Mouse (Mus musculus) liver, embryonic 16.5 days (tissue): ENCODE data around the gene Ccdc12. TPM values are rescaled to one million over a fixed set of nuclear protein-coding genes. Genes with fewer than 3 reads are reported as not detected.

Source experiments
- ATAC-seq: fragments of 200-750 bp; cut with Nextera tagmentation; 2 replicates; pipeline ENCODE4 v1.8.0; 2017; ENCODE audit warnings: low read depth, mild to moderate bottlenecking, moderate number of reproducible peaks, moderate library complexity
- H3K27ac ChIP-seq: fragments of 300-500 bp; sonication (generic); 2 replicates; pipeline ENCODE4 v1.5.1; 2014; ENCODE audit warnings: mild to moderate bottlenecking, low read length
- H3K27me3 ChIP-seq: fragments of 300-500 bp; sonication (generic); 2 replicates; pipeline ENCODE4 v1.6.1; 2014; ENCODE audit warnings: low read depth, low read length, mixed read lengths; ENCODE audit not compliant: control insufficient read depth, insufficient read depth
- H3K36me3 ChIP-seq: fragments of 300-500 bp; sonication (generic); 2 replicates; pipeline ENCODE4 v1.6.1; 2014; ENCODE audit warnings: mild to moderate bottlenecking; ENCODE audit not compliant: control insufficient read depth, insufficient read depth
- H3K4me1 ChIP-seq: fragments of 300-500 bp; sonication (generic); 2 replicates; pipeline ENCODE4 v1.6.1; 2014; ENCODE audit warnings: low read depth, low read length, mixed read lengths; ENCODE audit not compliant: control insufficient read depth
- H3K4me2 ChIP-seq: fragments of 300-500 bp; sonication (generic); 2 replicates; pipeline ENCODE4 v1.6.1; 2014; ENCODE audit warnings: low read depth, low read length, mixed read lengths
- H3K4me3 ChIP-seq: fragments of 300-500 bp; sonication (generic); 2 replicates; pipeline ENCODE4 v1.5.1; 2014; ENCODE audit warnings: low read depth, mild to moderate bottlenecking, low read length
- H3K9ac ChIP-seq: fragments of 300-500 bp; sonication (generic); 2 replicates; pipeline ENCODE4 v1.6.1; 2014; ENCODE audit warnings: low read depth, low read length
- H3K9me3 ChIP-seq: fragments of 300-500 bp; sonication (generic); replicated peaks from 2 replicates; pipeline ENCODE4 v1.6.1; 2016; ENCODE audit warnings: low read length; ENCODE audit not compliant: control insufficient read depth
- WGBS: fragments of 180-500 bp; shearing (Covaris S2); extraction: QIAGEN DNeasy Blood & Tissue Kit; methylation state at CpG from one replicate; pipeline ENCODE4 v1.1.7; 2014; ENCODE audit not compliant: insufficient replicate concordance; 5-methylcytosine and 5-hydroxymethylcytosine counted together
- polyA plus RNA-seq: library from polyadenylated mRNA; unstranded; fragments of >200 nt; fragmentation: Nextera tagmentation; extraction: Ambion mirVana; gene quantifications from 2 replicates; pipeline ENCODE4 v1.2.1, GENCODE M21; 2015

Gene Ccdc12
- polyA plus RNA-seq, 1 experiment from 2014 or later = 59.5 TPM

DNA sequence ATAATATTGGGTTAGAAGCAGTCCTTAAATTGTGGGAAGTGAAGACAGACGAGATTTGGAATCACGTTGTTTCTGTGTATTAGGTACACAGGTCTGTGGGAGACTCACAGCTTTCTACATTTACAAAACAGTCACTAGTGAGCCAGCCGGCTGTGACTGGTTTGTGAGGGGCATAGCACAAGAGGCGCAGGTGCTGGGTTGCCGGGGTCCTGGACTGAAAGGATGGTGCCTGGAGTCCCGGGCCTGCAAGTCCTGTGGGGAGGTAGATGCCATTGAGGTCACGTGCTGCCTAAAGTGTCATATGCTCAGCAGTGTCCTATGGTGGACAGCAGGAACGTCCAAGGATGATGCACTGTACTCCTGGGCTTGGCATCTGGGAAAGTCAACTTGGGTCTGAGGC, 10.1 kb downstream of the Ccdc12 start:
- peak overlapping the region; percentile 60 for H3K9ac ChIP-seq
- peak overlapping the region; percentile 48 for H3K4me3 ChIP-seq
- H3K4me1 ChIP-seq = peaks cover 88% of the 10 kb centered on the region
- WGBS = 21% methylated on average over 8 of the region's 8 CpGs
- H3K27me3 ChIP-seq = no peaks in the 10 kb centered on the region
- no peaks in the 10 kb centered on the region for H3K36me3 ChIP-seq
- ATAC-seq = peak; percentile 6; the same call in 1 of the 2 replicates
- peak overlapping the region; percentile 86 for H3K27ac ChIP-seq
- H3K4me2 ChIP-seq = peak overlapping the region; percentile 79
- H3K9me3 ChIP-seq = no peaks in the 10 kb centered on the region

DNA sequence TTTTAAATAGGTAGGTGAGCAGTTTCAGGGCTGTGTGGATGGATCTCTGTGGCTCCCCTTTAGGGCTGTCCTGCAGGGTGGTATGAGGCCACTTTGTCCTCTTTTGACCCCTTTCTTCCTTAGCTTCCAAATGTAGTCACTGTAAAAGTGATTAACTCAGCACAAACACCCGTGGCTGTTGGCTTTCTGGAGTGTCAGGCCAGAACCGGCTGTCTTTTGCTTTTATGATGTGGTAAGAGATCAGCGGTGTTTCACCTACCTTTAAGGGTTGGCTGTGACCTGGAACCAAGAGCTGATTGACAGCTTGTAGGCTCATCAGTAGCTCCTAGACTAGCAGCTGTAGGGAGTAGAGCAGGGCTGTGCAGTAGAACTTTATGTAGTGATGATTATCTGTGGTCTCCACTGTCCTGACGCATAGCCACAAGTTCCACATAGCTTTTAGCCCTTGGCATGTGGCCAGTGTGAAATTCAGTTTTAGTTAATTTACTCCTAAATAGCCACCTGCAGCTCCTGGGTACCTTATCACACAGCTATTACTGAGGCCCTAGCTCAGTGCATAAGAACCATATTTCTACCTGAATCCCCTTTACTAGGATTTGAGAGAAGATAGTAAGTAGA, 11.0 kb downstream of the Ccdc12 start:
- Histone ChIP-seq H3K4me2 (no peak overlapping the region), H3K27me3 (no peaks in the 10 kb centered on the region), H3K27ac (no peak overlapping the region), H3K4me1 (peaks cover 79% of the 10 kb centered on the region), H3K9ac (no peak overlapping the region), H3K9me3 (no peaks in the 10 kb centered on the region), H3K4me3 (no peak overlapping the region), H3K36me3 (no peaks in the 10 kb centered on the region)
- WGBS = 19% methylated on average over 4 of the region's 4 CpGs
- ATAC-seq = no peak

DNA sequence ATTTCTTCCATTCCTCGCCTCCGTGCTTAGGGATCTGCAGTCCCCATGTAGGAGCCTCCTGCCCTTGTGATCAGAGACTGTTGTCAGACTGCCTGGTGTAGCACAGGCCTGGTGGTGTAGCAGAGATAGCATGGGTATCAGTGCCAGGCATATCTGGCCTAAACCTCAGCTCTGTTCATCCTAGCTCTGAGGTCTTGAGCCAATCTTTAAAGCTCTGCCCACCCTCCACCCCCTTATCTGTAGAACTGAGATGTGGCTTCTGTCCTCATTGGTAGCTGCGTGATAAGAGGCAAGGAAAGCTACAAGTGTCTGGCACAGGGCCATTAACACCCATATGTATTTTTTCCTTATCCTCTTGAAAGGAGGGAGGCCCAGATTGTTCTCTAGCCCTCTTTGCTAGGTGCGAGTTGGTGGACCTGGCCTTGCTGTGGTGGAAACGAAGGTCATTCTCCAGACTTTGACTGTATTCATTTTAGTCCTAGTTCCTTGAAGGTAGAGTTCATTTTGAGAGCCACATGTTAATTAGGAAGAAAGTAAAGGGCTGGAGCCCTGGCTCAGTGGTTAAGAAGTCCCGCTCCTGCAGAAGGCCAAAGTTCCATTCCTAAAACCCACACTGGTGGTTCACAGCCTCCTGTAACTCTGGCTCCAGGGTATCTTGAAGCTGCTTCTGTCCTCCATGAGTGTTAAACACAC, 12.4 kb downstream of the Ccdc12 start:
- WGBS = 26% methylated on average over 6 of the region's 6 CpGs
- Histone ChIP-seq H3K4me2 (peak overlapping the region; percentile 18; the same call in 1 of the 2 replicates), H3K27me3 (no peaks in the 10 kb centered on the region), H3K27ac (peak overlapping the region; percentile 34), H3K4me1 (peaks cover 86% of the 10 kb centered on the region), H3K4me3 (no peak overlapping the region), H3K36me3 (no peaks in the 10 kb centered on the region), H3K9me3 (no peaks in the 10 kb centered on the region), H3K9ac (no peak overlapping the region)
- ATAC-seq = peak; percentile 85

DNA sequence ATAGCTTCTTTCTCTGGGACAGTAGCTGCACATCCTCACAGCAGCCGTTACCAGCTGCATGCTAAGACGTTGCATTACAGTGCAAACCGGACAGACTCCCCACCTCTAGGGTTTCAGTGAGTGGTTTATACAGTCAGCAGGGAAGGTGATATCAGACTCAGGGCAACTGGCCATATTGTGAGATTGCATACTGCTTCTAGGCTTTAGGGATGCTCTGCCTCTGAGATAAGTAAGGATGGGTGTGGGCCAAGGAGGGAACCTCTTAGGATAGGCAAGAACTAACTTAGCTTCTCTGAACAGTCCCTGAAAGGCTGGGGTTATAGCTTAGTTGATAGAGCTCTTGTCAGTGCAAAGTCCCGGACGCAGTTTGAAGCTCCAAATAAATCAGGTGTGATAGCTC, 13.5 kb downstream of the Ccdc12 start:
- peak overlapping the region; percentile 14 for H3K4me2 ChIP-seq
- no peak overlapping the region; the same call in 1 of the 2 replicates for H3K27ac ChIP-seq
- no peak overlapping the region for H3K9ac ChIP-seq

DNA sequence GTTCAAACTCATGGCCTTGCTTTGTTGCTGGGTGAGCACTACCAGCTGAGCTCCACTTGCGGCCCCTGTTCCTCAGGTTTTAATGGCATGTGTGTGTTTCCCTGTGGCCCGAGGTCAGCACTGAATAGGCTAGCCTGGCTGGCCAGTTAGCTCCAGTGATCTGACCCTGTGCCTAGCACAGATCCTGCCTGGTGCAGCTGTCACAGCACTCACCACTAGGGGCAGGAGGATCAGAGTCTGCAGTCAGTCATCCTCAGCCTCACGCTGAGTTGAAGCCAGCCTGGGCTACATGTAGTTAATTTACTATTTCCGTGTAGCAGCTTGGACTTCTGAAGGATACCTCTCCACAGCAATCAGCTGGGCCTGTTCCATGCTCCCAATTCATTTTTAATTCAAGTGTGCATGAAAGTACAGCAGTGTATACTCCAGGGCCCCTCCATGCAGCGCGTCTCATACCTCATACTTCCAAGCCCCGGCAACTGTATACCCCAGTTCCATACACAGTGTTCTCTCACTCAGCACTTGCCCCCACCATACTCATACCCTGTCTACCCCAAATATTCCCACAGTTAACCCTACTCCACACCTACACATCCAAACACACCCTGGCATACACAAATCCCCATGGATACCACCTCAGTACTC, 16.3 kb downstream of the Ccdc12 start:
- 61% methylated on average over 7 of the region's 7 CpGs for WGBS
- Histone ChIP-seq H3K4me2 (no peak overlapping the region), H3K27ac (no peak overlapping the region), H3K4me1 (peaks cover 74% of the 10 kb centered on the region), H3K4me3 (no peak overlapping the region), H3K9ac (no peak overlapping the region), H3K27me3 (no peaks in the 10 kb centered on the region), H3K36me3 (no peaks in the 10 kb centered on the region), H3K9me3 (no peaks in the 10 kb centered on the region)
- ATAC-seq = no peak

More for the DNA sequence above, 13.5 kb downstream of the Ccdc12 start:
- H3K36me3 ChIP-seq = no peaks in the 10 kb centered on the region
- ATAC-seq = peak; percentile 19; the same call in 1 of the 2 replicates
- H3K4me1 ChIP-seq = peaks cover 79% of the 10 kb centered on the region
- no peaks in the 10 kb centered on the region for H3K27me3 ChIP-seq
- H3K9me3 ChIP-seq = no peaks in the 10 kb centered on the region
- WGBS = 42% methylated on average over 5 of the region's 5 CpGs
- H3K4me3 ChIP-seq = no peak overlapping the region

DNA sequence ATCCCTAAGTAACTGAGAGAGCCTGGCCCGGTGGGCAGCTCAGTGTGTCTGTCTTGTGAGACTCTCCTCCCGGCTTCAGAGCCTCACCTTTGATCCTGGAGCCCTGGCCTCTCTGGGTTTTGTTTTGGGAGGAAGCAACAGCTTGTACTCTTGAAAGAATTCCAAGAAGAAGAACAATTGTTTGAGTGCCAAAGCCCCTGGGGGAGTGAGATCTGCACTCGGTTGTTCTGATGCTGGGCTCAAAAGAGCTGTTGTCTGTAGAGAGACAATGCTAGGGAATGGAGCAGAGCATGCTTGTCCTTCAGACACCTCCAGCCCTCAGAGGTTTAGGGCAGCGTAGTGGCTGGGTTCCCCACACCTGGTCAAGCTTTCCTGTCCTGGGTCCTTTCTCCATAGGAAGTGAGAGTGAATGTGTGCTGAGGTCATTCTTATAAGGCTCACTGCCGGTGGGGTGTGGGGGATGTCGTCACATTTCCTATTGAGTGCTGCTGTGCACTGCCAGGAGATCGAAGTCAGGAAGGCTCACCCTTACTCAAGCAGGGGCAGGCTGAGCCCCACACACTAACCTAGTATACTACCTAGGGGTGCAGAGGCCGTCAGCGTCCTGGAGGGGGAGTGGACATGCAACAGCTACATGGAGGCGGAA, 16.9 kb downstream of the Ccdc12 start:
- peaks cover 70% of the 10 kb centered on the region for H3K4me1 ChIP-seq
- WGBS = 47% methylated on average over 10 of the region's 10 CpGs
- no peak for ATAC-seq

DNA sequence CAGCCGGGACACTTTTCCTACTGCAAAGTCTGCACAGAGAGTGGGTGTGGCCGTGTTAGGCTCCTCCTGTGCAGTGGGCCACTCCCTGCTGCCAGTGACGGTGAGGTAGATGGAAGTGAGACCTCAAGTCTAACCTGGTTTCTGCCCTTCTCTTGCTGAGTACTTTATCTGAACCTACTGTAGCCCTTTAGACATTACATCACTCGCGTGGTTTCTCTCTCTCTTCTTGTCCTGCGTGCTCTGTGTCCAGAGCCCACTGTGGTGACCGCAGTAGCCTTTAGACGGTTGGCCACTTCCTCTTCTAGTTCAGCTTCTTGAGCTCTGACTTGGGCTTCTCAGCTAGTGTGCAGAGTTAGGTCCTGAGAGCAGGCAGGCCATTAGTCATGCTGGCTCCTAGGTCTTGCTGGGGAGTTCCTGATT, 20.2 kb downstream of the Ccdc12 start:
- H3K9ac ChIP-seq = no peak overlapping the region
- H3K4me3 ChIP-seq = no peak overlapping the region
- no peaks in the 10 kb centered on the region for H3K36me3 ChIP-seq
- H3K4me1 ChIP-seq = peaks cover 45% of the 10 kb centered on the region
- no peaks in the 10 kb centered on the region for H3K9me3 ChIP-seq
- H3K4me2 ChIP-seq = no peak overlapping the region
- peak overlapping the region; percentile 6; the same call in 1 of the 2 replicates for H3K27ac ChIP-seq
- 22% methylated on average over 8 of the region's 8 CpGs for WGBS
- ATAC-seq = peak; percentile 70
- H3K27me3 ChIP-seq = no peaks in the 10 kb centered on the region

More for the DNA sequence above, 16.9 kb downstream of the Ccdc12 start:
- H3K27ac ChIP-seq = no peak overlapping the region
- no peak overlapping the region for H3K9ac ChIP-seq
- no peak overlapping the region for H3K4me2 ChIP-seq
- H3K9me3 ChIP-seq = no peaks in the 10 kb centered on the region
- H3K36me3 ChIP-seq = no peaks in the 10 kb centered on the region
- H3K4me3 ChIP-seq = no peak overlapping the region
- no peaks in the 10 kb centered on the region for H3K27me3 ChIP-seq

DNA sequence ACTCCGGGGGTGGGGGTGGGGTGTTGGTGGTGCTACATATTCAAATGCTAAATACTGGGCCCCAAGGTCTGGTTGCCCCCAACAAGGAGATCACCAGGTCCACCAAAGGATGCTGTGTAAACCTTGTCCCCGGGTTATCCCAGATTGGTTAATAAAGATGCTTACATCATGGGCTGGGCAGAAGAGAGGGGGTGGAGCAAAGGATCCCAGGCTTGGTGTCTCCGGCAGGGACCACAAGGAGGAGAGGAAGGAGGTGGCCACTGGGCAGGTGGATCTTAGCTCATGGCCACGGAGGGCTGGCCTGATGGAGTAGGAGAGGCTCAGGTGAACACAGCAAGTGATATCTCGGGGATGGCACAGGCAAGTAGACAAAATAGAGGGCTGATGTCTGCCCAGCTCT, 22.6 kb downstream of the Ccdc12 start:
- H3K4me3 ChIP-seq = no peak overlapping the region
- H3K27ac ChIP-seq = no peak overlapping the region
- H3K27me3 ChIP-seq = no peaks in the 10 kb centered on the region
- H3K36me3 ChIP-seq = no peaks in the 10 kb centered on the region
- H3K4me2 ChIP-seq = no peak overlapping the region
- H3K4me1 ChIP-seq = peaks cover 38% of the 10 kb centered on the region
- H3K9me3 ChIP-seq = no peaks in the 10 kb centered on the region
- no peak for ATAC-seq
- WGBS = 63% methylated on average over 5 of the region's 5 CpGs
- H3K9ac ChIP-seq = no peak overlapping the region
